Mouse (Mus musculus) retina, embryonic 14.5 days (tissue): ENCODE measurements at regions not wholly inside any gene's neighbourhood (a gene's known extent, or its start where the extent isn't known, plus 50 kb on each side); places are given as distances from the start of the nearest gene placed in this dataset.

Experiments
- DNase-seq: peaks from one replicate; pipeline ENCODE4 v3.0.0-alpha.2; 2015; ENCODE audit warnings: low spot score

GRCm38 (mm10) chr3:149993199-149993598 lies 1002.8 kb upstream of the Adgrl2 start:
- DNase-seq, result peak; percentile 23

- no peak for DNase-seq
Observed at GRCm38 (mm10) chr3:149987801-149988200, 997.4 kb upstream of the Adgrl2 start.

- DNase-seq, result no peak
Observed at GRCm38 (mm10) chr3:149956993-149957392, 966.6 kb upstream of the Adgrl2 start.

- DNase-seq, result peak; percentile 15
Observed at GRCm38 (mm10) chr3:149936197-149936596, 945.8 kb upstream of the Adgrl2 start.

GRCm38 (mm10) chr3:149934832-149935231 lies 944.5 kb upstream of the Adgrl2 start:
- DNase-seq, result no peak

- DNase-seq, result no peak
Observed at GRCm38 (mm10) chr3:149928456-149929360, 938.4 kb upstream of the Adgrl2 start.

GRCm38 (mm10) chr3:149920206-149920605 lies 929.9 kb upstream of the Adgrl2 start:
- no peak for DNase-seq

GRCm38 (mm10) chr3:149918201-149918600 lies 927.8 kb upstream of the Adgrl2 start:
- peak; percentile 15 for DNase-seq

GRCm38 (mm10) chr3:149910721-149911120 lies 920.4 kb upstream of the Adgrl2 start:
- no peak for DNase-seq

- peak; percentile 19 for DNase-seq
Observed at GRCm38 (mm10) chr3:149901783-149902182, 911.4 kb upstream of the Adgrl2 start.

- no peak for DNase-seq
Observed at GRCm38 (mm10) chr3:149876553-149876952, 886.2 kb upstream of the Adgrl2 start.

- no peak for DNase-seq
Observed at GRCm38 (mm10) chr3:149865945-149866344, 875.6 kb upstream of the Adgrl2 start.

GRCm38 (mm10) chr3:149846941-149847539 lies 856.7 kb upstream of the Adgrl2 start:
- DNase-seq, result no peak

- no peak for DNase-seq
Observed at GRCm38 (mm10) chr3:149845826-149846486, 855.6 kb upstream of the Adgrl2 start.

GRCm38 (mm10) chr3:149845083-149845825 lies 854.9 kb upstream of the Adgrl2 start:
- DNase-seq, result peak; percentile 21

GRCm38 (mm10) chr3:149837921-149838320 lies 847.6 kb upstream of the Adgrl2 start:
- DNase-seq, result no peak

- DNase-seq, result peak; percentile 15
Observed at GRCm38 (mm10) chr3:149836467-149837233, 846.3 kb upstream of the Adgrl2 start.

- no peak for DNase-seq
Observed at GRCm38 (mm10) chr3:149827181-149827580, 836.8 kb upstream of the Adgrl2 start.

GRCm38 (mm10) chr3:149826757-149827156 lies 836.4 kb upstream of the Adgrl2 start:
- DNase-seq, result peak; percentile 38

- no peak for DNase-seq
Observed at GRCm38 (mm10) chr3:149820670-149821069, 830.3 kb upstream of the Adgrl2 start.

- no peak for DNase-seq
Observed at GRCm38 (mm10) chr3:149819863-149820262, 829.5 kb upstream of the Adgrl2 start.
